Mouse (Mus musculus) embryonic facial prominence, embryonic 10.5 days (tissue): ENCODE measurements around the gene Hlcs. TPM values are rescaled to one million over a fixed set of nuclear protein-coding genes. Genes with fewer than 3 reads are reported as not detected.

Experiments
- DNase-seq: peaks from one replicate; pipeline ENCODE4 v3.0.0-alpha.2; 2017; ENCODE audit warnings: low spot score
- H3K27ac ChIP-seq: fragments of 300-500 bp; sonication (generic); replicated peaks from 2 replicates; pipeline ENCODE4 v1.5.1; 2016; ENCODE audit warnings: mild to moderate bottlenecking
- H3K27me3 ChIP-seq: fragments of 300-500 bp; sonication (generic); replicated peaks from 2 replicates; pipeline ENCODE4 v1.6.1; 2016; ENCODE audit warnings: low read depth, mild to moderate bottlenecking; ENCODE audit not compliant: poor library complexity, severe bottlenecking
- H3K36me3 ChIP-seq: fragments of 300-500 bp; sonication (generic); replicated peaks from 2 replicates; pipeline ENCODE4 v1.6.1; 2016; ENCODE audit warnings: mild to moderate bottlenecking, moderate library complexity
- H3K4me1 ChIP-seq: fragments of 300-500 bp; sonication (generic); 2 replicates; pipeline ENCODE4 v1.6.1; 2016
- H3K4me3 ChIP-seq: fragments of 300-500 bp; sonication (generic); 2 replicates; pipeline ENCODE4 v1.5.1; 2016; ENCODE audit warnings: mild to moderate bottlenecking, moderate library complexity
- H3K9me3 ChIP-seq: fragments of 300-500 bp; sonication (generic); 2 replicates; pipeline ENCODE4 v1.6.1; 2016; ENCODE audit warnings: mild to moderate bottlenecking
- WGBS: fragments of 180-500 bp; shearing (Covaris S2); methylation state at CpG from one replicate; pipeline ENCODE4 v1.1.7; 2016; 5-methylcytosine and 5-hydroxymethylcytosine counted together
- microRNA-seq: library from miRNA; unstranded; fragments of <30 nt; microRNA quantifications from one replicate; pipeline ENCODE4, GENCODE M21; 2017
- polyA plus RNA-seq: library from polyadenylated mRNA; unstranded; fragments of >200 nt; fragmentation: Nextera tagmentation; extraction: Ambion mirVana; gene quantifications from 2 replicates; pipeline ENCODE4 v1.2.1, GENCODE M21; 2016

Gene Hlcs
- polyA plus RNA-seq, 1 experiment from 2014 or later = 12.2 TPM

DNA sequence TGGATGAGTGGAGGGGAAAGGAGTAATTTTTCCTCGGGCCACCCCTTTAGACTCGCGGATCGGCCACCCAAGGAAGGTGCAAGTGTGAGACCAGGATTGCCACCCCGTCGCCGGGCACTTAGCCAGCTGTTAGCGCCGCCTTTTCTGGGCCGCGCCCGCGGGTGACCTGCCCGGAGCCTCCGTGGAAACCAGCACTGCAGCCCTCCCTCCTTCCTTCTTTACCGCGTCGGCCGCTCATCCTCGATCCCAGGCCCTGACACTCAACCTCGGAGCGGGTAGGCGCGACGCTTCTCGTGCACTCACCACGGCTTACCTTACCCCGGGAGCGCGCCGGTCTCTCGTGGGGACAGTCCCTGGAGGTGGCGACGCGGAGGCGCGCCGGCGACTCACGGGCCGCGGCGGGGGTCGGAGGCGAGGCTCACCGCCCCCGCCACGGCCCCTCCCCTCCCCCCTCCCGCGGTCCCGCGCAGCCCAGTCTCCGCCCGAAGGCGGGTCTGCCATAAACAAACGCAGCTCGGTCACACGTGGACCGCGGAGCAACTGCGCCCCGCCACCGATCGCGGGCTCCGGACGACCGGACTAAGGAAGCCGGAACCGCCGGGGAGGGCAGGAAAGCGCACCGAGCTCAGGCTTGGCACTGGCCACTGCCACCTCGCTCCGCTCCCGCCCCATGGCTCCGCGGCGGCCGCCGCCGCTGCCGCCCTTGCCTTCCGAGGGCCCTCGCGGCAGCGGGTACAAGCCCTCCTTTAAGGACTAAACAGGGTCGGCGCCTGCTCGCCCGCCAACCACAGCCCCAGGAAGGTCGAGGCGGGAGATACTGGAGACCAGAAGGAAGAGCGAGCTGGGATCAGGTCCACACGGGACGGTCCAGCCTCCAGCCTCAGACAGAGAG, 228.4 kb downstream of the Hlcs start, which contains the start of gene Sim2:
Sim2 (plus strand) TSS at position 221 of the 892 bp plus-strand sequence.
- Histone ChIP-seq H3K9me3 (no peaks in the 10 kb centered on the region), H3K4me1 (peaks cover 46% of the 10 kb centered on the region), H3K27ac (peak within 1 kb of the TSS; percentile 75), H3K4me3 (peak within 1 kb of the TSS; percentile 56), H3K36me3 (no peaks in the 10 kb centered on the region), H3K27me3 (peaks cover 100% of the 10 kb centered on the region)
- under 1% methylated on average over 96 of the region's 96 CpGs for WGBS
- peak; percentile 61 for DNase-seq

DNA sequence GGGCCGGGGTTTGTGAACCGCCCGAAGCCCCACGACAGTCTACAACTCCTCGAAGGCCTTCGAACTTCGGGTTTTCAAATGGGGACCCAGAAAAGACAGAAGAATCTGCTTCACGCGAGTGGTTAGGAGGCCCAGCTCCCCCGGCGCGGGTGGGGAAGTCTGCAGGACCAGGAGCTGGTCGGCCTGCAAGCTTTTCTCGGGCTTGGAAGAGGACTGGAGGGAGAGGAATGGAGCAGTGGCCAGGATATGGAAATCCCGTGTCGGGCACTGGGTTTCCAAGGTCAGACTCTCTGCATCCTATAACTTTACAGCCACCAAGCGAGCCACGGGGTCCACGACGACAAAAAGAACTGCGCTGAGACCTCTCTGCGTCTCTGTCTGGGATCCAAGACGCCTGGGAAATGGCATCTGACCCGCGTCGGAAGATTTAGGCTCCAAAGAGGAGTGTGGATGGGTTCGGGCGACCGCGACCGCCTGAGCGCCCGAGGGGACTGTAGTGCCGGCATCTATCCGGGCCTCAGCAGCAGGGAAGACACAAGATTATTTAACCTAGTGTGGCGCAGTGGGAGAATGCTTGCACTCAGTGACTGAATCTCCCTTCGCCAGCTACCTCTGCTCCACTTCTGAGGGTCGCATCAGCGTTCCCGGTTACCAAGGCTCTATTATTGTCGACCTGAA, 229.4 kb downstream of the Hlcs start:
- Histone ChIP-seq H3K4me1 (peaks cover 51% of the 10 kb centered on the region), H3K9me3 (no peaks in the 10 kb centered on the region), H3K27ac (peak overlapping the region; percentile 75; the same call in 1 of the 2 replicates), H3K27me3 (peaks cover 100% of the 10 kb centered on the region), H3K36me3 (no peaks in the 10 kb centered on the region), H3K4me3 (peak overlapping the region; percentile 56)
- WGBS = under 1% methylated on average over 41 of the region's 41 CpGs
- peak; percentile 70 for DNase-seq

DNA sequence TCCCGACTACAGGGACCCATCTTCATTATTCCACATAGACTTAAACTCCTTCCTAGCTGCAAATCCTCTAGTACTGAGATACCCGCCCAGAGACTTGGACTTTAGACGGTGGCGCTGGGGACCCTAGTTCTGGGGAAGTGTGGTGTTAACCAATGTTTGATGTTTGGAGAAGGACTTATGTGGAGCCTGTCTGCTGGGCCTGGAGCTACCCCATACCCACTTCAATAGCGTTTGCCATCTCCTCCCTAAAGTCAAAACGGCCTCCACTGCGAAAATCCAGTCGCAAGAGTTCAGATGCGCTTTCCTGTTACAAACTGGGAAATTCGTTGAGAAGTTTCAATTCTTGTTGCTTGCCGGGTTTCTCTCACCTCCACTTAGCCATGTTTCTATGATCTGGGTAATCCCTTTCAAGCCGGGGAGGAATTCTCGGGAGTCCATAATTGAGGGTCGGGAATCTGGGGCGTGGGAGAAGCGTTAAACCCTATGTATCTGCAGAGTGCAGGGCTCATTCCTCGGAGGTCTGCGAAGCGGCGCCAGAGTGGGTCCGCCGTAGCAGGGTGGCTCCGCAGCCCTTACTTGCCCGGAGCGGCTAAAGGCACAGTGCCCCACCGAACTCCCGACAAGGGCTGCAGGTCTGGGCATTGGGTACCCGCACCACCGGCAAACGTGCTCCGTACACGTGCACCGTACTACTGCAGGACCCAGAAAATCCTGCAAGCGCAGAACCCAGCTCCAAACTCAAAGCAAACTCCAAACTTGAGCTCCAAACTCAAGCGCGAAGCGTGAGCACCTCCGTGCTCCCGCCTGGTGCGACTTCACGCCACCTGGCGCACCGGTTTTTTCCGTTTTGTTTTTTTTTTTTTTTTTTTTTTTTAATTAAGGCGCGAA, 230.2 kb downstream of the Hlcs start:
- DNase-seq = peak; percentile 66
- Histone ChIP-seq H3K27me3 (peaks cover 100% of the 10 kb centered on the region), H3K4me3 (peak overlapping the region; percentile 33), H3K27ac (0 out of 2 replicates have a peak overlapping the region, but pooled peaks have one; percentile 6), H3K4me1 (peaks cover 52% of the 10 kb centered on the region), H3K36me3 (no peaks in the 10 kb centered on the region), H3K9me3 (no peaks in the 10 kb centered on the region)
- WGBS = under 1% methylated on average over 46 of the region's 46 CpGs

DNA sequence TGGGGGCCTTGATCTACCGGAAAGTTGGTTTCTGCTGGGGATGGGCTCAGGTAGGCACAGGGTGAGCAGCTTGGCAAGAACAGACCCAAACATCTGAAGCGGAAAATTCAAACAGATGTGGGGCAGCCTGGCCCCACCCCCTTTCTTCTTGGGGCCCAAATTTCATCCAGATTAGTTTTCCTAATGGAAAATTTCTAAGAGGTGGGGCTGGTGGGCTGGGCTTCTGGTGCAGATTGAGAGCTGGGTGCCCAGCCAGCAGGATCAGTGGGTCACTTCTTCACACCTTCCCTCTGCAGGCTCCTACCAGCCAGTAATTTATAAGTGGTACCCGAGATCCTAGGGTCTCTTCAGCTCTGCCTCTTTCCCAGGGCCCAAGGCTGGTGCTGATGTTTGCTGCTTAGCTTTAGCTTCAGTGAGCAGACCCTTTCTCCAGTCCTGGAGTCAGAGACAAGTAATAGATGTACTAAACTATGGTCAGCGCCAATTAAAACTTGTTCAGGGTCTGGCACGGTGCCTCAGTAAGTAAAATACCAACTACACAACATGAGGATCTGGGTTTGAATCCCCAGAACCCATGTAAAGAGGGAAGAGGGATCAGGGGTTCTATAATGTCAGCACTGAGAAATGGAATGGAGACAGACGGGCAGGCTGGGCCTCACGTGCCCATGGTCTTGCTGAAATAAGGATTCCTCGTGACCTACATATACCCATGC, 231.2 kb downstream of the Hlcs start:
- Histone ChIP-seq H3K4me1 (peaks cover 49% of the 10 kb centered on the region), H3K9me3 (no peaks in the 10 kb centered on the region), H3K27me3 (peaks cover 100% of the 10 kb centered on the region), H3K36me3 (no peaks in the 10 kb centered on the region), H3K4me3 (no peak overlapping the region), H3K27ac (no peak overlapping the region)
- 4% methylated on average over 8 of the region's 8 CpGs for WGBS
- DNase-seq = peak; percentile 34

DNA sequence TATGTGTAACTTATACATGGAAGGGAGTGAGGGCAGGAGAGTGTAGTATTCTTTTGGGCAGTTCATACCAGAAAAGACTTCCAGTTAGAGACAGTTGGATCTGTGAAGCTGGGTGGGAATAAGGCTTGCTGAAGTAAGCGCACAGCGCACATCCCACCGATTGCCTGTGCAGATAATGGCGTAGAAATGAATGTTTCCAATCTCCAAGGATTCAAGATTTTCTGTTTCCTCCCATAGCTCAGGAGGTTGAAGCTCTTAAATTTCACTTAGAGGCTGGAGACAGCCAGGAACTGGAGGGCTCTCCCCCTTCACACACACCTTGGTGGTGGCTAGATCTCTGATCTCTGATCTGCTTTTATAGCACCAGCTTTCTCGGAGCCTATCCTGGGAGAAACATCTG, 231.8 kb downstream of the Hlcs start:
- WGBS = 15% methylated on average over 5 of the region's 5 CpGs
- Histone ChIP-seq H3K27ac (no peak overlapping the region), H3K9me3 (no peaks in the 10 kb centered on the region), H3K4me3 (no peak overlapping the region), H3K36me3 (no peaks in the 10 kb centered on the region), H3K4me1 (peaks cover 44% of the 10 kb centered on the region), H3K27me3 (peaks cover 100% of the 10 kb centered on the region)
- DNase-seq = no peak

DNA sequence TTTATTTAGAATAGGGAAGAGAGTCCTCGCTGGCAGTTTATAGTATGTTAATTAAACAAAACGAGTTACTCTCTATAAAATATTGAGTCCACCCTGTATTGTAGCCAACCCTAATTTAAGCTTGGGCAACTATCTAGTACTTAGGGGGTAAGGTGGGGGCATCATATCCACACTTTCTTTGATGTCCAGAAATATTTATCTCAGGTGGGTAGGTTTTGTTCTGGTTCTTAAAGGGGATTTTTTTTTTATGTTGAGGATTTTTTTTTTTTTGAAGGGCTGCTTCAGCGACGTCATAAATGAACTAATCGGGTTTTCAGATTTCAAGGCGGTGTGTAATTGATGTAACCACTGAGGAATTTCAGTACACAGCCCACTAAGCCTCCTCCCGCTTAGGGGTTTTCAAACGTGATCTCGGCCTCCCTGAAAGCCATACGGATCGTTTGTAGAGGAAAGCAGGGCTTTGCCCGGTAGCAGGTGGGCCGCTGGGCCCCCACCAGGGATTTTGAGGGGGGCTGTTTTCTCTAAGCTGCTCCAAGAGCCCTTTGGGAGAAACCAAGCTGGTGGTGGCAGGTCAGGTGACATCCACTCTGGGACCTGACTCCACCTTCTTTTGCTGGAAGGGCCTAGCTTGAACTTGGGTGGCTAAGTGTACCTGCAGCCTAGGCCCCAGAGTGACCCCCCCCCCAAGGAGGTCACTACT, 233.4 kb downstream of the Hlcs start:
- WGBS = 2% methylated on average over 13 of the region's 13 CpGs
- Histone ChIP-seq H3K4me3 (no peak overlapping the region), H3K4me1 (peaks cover 33% of the 10 kb centered on the region), H3K27ac (no peak overlapping the region), H3K36me3 (no peaks in the 10 kb centered on the region), H3K27me3 (peaks cover 100% of the 10 kb centered on the region), H3K9me3 (no peaks in the 10 kb centered on the region)
- peak; percentile 43 for DNase-seq

DNA sequence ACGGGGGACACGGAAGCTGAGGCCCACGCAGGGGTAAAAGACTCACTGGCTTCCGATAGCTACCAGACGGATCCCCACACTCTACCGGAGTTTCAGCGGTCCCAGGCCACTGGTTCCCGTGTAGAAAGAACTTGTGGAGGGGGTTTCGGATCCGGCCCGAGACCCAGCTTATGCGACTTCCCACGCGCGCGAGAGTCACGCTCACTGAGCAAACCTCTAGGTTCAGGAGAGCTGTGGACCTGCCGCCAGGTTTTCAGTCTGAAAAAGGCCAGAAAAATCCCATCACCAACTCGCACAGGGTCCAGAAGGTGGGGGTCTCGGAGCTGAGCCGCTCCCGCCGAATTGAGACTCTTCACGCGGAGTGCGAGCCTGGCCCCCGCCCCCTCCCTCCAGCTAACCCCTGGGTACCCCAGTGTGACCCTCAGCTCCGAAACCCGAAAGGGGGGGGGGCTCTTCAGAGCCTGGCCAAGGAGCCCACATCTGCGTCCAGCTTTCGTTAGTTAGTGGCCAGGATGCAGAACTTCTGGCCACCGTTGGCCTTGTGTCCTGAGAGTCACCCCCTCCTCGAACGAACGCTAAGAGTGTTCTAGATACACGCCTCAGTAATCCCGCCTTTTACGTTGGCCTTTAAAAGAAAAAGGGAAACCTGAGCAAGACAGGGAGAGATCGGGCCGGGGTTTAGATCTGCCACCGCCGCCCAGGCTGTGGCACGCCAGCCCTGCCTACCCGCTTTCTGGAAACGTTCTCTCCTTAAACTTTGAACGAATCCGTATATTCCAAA, 234.1 kb downstream of the Hlcs start:
- Histone ChIP-seq H3K36me3 (no peaks in the 10 kb centered on the region), H3K4me1 (peaks cover 26% of the 10 kb centered on the region), H3K27me3 (peaks cover 98% of the 10 kb centered on the region), H3K9me3 (no peaks in the 10 kb centered on the region), H3K27ac (no peak overlapping the region; the same call in 1 of the 2 replicates), H3K4me3 (peak overlapping the region; percentile 32)
- peak; percentile 62 for DNase-seq
- WGBS = under 1% methylated on average over 47 of the region's 47 CpGs

Small RNA genes lying within 50 kb of the gene (microRNA-seq; reads per million reads assigned to microRNA genes)
- gene Gm23062 = not detected

Other genes with a start within 250 kb of the Hlcs start
- 0.87 and 1.5 TPM in 2 replicates for gene Sim2, start 228.6 kb downstream of the Hlcs start, polyA plus RNA-seq
- 5.1 and 6.2 TPM in 2 replicates for gene Ripply3, start 14.8 kb upstream of the Hlcs start, polyA plus RNA-seq
- 300 and 304 TPM in 2 replicates for gene Ttc3, start 57.0 kb upstream of the Hlcs start, polyA plus RNA-seq
- gene Pigp, start 58.3 kb upstream of the Hlcs start, polyA plus RNA-seq = 77.9 and 78.3 TPM in 2 replicates
- 53.9 and 59.4 TPM in 2 replicates for gene Vps26c, start 213.3 kb upstream of the Hlcs start, polyA plus RNA-seq